Mouse (Mus musculus) cerebellum, adult 11-12 months (tissue): ENCODE results near the gene Prox2.
"Not testable (repeated sequence)": the region's sequence is repeated elsewhere in the genome, so short reads cannot be mapped to it uniquely, and the experiment has no call there.

Source experiments
- DNase-seq: peaks from one replicate; pipeline ENCODE4 v3.0.0; 2022

Gene Prox2

DNA sequence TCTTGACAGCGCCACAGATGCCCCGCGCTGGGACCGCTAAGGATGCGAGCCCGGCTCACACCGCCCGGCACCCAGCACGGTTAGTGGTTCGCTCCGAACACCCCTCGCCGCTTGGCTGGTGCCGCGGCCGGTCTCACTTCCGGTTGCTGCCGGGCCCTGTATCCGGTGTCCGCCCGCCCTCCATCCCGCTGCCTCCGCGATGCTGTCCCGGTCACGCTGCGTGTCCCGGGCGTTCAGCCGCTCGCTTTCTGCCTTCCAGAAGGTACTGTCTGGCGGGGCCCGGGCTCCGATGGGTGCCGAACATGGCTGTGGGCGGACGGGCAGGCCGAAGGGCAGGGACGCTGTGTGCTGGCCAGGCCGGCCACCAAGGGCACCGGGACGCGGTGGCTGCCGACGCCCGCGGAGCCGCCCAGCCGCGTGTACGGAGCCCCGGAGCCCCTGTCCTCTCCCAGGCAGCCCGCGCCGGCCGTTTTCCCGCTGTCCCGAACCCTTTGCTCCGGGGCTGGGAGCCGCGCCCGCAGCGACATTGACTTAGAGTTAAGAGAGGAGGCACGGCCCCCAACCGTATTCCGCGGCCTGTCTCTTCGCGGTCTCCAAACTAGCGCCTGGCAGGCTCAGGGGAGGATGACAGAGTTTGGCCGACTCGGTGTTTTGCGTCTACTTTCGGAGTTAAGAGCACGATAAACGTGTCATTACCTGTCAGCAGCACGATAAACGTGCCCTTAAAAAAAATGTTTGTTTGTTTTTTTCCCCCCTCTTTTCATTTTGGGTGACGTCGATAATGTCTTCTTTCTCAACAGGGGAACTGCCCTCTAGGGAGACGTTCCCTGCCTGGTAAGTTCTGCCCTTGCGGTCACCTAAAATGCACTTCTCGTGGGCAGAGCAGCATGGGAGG is at the start of gene Prox2, which contains the start of gene Dlst:
Prox2 (minus strand) TSS at position 62 of the 895 bp plus-strand sequence.
Dlst (plus strand) TSS at position 136 of the 895 bp plus-strand sequence.
- peak; percentile 87 for DNase-seq

DNA sequence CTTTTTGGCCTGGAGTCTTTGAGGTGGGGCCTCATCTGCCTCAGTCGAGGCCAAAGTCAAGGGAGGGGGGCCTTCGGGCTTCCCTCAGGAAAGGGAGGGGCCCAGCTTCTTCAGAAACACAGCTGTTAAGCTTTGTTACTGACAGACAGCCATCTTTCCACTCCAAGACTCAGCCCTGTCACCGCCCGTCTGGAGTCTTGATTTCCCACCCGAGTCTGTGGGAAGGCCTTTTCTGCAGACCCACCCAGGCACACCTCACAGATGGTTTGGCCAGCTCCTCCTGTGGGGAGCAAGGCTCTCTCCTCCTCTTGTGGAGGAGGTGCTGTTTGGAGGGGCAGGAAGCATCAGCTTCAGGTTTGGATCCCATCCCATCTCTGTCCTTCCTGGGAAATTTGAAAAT is 49.0 kb upstream of the Prox2 start:
- no peak for DNase-seq

DNA sequence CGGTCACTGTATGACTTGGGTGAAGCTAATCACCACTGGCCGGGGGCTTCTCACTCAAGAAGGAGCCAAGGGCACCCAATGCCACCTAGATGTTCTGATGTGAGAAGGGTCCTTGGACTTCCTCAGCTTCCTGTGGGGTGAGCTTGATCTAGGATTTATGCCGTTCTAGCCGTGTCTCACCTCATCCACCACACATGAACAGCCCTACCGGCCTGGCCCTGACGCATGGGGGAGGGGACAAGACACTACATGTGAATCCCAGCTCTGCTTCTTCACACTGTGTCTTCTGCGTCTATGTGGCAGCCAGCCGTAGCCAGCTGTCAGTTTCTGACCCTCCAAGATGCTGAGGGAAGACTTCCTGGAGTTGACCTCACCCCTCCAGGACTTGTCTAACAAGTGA is 48.2 kb upstream of the Prox2 start:
- DNase-seq = no peak

DNA sequence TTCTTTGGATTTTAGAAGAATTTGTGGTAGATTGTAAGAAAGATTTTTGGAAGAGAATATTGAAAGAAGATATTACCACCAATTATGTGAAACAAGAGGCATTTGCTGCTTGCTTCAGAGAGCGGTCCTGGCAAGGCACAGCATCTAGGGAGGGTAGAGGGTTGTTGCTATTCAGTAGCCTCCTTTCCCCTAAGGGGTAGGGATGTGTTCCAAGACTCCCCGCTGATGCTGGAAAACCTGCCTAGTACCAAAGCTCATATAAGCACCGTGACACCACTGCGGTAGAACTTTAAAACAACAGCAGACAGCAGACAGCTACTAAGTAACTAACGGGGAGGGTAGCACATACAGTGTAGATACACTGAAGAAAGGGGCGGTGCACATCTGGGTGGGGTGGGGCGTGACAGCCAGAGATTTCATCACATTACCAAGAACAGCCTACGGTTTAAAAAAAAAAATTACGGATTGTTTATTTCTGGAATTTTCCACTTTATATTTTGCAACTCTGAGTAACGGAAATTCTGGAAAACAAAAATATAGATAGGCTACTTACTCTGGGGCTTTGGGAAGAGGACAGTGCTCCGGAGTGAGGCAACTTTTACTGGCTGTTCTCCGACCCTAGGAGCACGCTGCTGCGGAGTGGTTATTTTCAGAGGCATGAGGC is 47.4 kb upstream of the Prox2 start:
- no peak for DNase-seq

DNA sequence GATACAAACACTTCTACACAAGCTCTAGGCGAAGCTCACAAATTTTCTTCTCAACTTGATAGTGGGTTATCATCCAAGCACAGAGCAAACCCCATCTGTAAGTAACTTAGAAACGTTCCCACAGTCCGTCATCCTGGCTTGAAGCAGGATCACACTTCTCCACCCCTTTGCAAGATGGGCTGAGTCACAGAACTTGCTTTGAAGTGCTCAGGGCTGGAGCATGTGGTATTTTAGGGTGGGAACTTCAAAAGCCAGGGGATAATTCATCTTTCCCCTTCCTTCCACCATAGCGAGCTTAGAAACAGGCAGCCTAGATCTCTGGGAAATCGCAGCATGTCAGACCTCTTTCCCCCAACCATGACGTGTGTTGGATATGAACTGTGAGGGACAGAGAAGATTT is 45.8 kb upstream of the Prox2 start:
- no peak for DNase-seq

DNA sequence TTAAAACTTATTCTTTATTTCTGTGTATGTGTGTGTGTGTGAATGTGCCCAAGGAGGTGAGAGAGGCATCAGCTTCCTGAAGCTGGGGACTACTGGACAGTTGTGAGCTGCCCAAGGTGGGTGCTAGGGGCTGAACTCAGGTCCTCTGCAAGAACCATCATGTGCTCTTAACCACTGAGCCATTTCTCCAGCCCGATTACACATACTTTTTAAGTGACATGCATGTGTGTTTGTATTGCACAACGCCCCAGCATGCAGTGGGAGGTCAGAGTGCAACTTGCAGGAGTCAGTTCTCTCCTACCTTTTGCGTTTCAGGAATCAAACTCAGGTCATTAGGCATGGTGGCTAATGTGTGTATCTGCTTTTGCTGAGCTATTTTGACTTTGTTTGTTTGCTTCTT is 42.5 kb upstream of the Prox2 start:
- DNase-seq = no peak

DNA sequence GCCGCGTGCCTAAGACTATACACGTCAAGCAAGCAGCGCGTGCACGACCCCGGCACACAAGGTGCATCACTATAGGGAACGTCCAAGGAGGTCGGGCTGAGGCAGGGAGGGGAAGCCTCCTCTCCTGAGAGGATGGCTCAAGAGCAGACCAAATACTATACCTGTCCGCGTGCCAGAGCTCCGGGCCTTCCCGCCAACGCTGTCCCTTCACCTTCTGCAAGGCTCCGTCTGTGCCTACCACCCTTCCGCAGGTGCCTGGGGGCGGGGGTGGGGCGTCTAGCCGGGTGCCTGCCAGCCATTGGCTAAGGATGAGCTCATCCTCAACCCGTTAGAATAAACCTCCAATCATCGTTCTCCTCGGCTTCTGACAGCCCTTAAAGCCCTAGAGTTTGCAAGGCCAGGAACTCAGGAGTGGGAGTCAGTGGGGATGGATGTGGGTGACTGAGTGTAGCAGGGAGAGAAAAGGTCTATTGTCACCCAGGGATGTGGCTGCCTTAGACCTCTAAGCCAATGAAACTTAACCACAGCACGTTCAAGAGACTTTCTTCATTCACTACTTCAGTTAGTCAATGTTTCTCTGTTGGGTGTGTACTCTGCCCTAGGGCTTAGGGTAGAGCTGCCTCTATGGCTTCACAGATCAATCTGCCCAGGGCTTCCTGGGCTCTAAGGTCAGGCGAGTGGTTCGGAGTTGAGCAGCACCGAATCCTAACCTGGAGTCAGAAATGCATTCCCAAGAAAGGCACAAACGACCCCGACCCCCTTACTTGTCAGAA is 40.6 kb upstream of the Prox2 start, which contains the start of gene Rps6kl1:
Rps6kl1 (minus strand) TSS at position 263 of the 773 bp plus-strand sequence.
- DNase-seq = peak; percentile 91

DNA sequence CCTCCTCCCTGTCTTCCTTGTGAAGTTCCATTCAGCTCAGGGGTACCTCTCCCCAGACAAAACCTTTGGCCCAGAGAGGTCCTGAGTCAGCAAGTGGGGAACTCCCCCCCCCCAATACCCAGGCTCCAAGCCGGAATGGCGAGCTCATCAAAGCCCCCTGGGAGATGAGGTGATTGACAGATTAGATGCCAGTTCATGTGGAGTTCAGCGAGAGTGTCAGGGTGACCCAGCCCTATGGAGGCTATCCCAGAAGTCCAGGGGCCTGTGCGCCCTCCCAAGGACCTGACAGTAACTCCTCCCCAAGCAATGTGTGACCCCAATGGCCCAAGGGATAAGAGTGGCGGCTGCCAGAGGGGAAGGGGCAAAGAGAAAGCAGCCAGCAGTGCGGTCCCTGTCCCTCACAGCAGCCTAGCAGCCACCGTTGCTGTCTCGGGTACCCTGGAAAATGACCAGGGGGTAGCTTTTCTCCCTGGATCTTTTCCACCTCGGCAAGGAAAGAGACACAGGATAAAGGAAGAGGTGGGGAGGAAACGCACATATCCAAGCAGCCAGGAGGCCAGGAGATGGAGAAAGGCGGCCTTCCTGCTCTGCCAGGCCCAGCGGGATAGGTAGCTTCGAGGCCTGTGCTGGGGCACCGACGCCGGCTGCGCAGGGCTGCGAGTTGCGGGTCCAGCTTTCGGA is 39.9 kb upstream of the Prox2 start:
- DNase-seq = peak; percentile 60

DNA sequence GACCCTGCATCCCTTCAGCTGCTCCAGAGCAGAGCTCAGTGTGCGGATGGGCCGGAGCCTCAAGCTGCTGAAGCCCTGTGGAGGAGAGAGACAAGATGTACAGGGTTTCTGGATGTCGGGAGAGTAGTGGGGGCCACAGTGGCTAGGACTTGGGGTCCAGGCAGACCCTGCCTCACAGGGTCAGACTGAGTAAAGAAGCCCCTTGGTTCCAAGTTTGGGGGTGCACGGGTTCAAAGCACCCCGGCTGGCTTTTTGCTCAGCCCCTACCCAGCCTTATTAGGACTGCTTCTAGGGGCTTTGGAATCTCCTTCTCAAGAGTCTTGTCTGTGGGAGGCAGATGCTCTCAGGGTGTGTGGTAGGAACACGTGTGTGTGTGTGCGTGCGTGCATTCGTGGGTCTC is 36.3 kb upstream of the Prox2 start:
- DNase-seq = no peak

DNA sequence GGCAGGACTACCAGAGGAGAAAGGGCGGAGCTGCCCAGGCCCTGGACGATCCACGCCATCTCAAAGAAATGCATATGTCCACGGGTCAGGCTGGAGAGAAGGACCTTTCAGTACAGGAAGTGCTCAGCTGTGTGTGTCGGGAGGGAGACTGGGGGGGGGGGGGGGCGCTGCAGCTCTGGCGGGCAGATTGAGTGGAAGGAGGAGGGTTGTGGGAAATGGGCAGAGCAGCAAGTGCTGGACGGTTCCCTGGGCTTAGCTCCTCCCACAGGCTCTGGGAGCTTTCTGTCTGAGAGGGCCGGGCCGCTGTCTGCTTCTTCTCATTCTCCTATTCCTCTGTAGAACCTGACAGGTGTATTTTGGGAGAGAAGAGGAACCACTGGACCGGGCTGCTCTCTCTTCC is 35.8 kb upstream of the Prox2 start:
- DNase-seq = no peak

DNA sequence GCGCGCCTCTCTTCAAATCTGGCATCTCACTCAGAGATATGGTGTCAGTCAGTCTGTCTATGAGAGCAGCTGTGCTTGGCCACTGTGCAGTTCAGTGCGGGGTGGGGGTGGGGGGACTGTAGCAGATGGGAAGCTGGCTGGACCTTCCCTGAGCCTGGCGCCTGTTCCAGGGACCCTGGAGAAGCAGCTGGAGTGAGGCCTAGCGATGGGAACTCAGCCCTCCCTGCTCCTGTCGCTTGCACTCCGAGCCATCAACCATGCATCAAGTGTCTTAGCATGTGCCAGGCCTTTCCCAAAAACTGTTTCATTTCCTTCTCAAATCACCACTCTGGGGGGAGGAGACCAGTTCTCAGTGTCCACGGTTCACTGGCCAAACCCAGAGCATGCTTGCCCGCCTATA is 35.1 kb upstream of the Prox2 start:
- DNase-seq = no peak

DNA sequence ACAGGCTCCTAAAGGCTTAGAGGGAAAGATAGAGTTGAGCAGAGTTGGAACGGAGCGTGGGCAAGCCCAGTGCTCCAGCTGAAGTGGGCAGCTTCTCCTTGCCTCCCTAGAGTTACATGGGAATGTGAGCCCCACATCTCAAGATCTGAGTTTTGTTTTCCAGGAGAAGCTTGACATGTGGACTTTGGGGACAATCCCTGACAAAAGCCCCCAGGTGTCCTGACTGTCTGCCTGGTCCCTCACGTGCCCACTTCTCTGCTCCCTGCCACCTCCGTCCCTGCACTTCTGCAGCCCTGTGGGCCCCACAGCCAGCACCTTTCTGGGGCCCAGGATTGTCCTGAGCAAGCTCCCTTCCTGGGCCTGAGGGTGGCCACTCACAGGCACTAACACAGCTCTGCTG is 34.3 kb upstream of the Prox2 start:
- no peak for DNase-seq

DNA sequence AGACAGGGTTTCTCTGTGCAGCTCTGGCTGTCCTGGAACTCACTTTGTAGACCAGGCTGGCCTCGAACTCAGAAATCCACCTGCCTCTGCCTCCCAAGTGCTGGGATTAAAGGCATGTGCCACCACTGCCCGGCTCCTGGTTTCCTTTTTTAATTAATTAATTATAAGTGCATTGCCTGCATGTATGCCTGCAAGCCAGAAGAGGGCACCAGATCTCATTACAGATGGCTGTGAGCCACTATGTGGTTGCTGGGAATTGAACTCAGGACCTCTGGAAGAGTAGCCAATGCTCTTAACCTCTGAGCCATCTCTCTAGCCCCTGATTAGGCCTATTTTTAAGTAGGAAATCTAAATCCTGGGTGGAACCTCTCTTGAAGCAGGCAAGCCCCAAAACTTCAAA is 33.7 kb upstream of the Prox2 start:
- not testable (repeated sequence) for DNase-seq

DNA sequence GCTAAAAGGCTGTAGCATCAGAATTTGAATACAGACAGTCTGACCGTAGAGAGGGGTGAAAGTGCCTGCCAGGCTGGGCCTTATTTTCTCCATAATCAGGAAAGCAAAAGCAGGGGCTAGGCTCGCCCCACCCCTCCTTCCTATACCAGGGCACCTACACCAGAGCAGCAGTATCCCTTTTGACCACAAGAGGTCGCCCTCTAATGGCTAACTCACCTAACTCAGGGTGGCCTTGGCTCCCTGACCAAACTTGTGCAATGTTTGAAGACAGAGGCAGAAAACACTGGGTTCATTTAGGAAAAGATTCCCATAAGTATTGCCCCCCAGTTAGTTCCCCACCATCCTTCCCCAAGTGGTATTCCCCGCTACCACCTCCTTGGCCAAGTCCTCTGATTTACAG is 32.2 kb upstream of the Prox2 start:
- DNase-seq = peak; percentile 65

DNA sequence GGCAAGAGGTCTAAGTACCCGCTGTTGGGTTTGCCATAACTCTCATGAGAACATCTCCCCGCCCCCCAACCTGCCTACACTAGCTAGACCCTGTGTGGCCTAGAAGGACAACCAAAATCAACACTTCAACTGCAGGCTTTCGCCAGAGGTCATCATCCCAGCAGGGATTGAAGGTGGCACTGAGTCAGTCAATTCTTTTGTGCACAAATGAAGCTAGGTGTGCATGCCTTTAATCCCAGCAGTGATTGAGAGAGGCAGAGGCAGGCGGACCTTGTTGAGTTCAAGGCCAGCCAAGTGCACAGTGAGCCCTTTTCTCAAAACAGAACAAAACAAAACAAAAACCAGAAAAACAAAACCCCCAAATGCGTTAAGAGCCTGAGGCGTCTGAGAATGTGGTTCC is 30.5 kb upstream of the Prox2 start:
- no peak for DNase-seq

DNA sequence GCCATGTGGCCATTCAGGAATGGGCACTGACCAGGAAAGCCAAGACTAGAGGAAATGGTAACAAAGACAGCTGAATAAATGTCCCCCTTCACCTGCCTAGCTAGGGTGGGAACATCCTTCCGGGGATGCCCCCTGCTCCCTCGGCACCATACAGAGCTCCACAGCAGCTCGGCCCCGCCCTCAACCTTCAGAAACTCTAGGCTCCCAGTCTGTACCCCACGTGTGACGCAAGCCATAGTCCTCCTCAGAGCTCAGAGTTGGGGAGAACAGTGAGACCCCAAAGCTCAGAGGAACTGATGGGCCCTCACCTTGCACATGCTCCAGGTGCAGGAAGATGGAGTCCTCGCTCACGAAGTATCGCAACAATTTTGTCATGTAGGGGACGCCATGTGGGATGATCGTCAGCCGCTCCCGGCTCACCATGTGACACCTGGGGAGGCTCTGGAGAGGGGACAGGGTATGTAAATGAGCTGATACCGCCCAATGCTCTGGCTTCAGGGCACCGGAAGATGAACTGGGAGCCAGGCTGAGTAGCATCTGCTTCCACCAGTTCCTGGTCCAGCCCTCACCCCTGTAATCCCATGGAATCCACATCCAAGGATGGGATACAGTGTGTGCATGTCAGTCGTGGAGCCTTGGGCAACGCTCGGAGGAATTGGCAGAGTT is 29.6 kb upstream of the Prox2 start:
- no peak for DNase-seq

DNA sequence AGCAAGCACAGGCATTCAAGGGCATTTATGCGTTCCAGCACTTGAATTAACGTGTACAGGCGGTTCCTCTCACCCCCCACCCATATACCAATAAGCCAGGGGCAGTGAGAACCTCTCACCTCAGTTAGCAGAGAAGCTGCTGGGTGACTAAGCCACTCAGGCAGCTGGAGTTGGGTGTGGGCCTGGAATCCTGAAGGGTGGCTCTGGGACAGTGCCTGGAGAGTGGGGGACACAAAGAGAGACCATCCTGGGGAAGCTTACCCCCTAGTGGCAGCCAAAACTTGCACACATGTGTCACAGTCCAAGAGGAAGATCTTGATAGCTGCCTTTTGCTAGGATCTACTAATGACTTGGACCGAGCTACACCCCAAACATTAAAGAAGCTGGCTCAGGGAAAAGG is 26.1 kb upstream of the Prox2 start:
- no peak for DNase-seq

DNA sequence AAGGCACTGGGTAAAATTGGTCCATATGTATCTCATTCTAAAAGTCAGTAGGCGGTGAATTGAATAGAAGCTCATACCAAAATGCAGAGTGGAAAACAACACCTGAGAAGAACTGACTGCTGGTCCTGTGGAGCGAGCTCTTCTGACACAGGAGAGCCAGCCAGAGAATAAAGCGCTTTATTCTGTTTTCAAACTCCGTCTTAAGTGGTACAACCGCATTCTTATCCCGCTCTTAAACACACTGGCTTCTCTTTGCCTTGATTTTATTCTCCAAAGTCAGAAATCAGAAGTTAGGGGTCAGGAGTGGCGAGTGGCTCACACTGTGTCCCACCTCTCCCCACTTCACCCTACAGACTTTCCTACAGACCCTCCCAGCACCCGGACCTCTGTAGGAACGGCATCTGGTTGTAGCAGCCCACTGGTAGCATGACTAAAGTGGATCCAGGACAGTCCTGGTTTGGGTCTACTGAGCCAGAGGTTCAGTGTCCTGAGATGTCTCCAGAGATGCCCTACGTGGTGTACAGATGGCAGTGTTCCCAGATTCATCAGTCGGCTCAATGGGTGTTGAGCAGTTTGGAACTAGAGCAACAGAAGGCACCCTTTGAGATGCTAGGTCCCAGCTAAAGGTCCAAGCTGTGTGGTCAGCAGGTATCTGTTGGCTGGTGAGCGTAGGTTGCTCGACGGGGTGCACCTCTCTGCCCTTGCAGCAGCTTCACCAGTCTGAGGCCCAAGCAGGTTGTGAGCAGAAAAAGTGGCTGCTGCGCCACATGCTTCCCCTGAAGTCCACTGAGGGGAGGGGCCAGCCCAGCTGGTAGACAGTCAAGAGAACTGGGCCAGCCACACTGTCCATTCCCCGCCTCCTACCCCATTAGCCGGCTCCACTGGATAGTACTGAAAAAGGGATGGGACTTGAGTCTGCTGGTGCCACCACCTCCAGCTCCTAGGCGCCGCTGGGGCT is 25.2 kb upstream of the Prox2 start:
- DNase-seq = no peak

DNA sequence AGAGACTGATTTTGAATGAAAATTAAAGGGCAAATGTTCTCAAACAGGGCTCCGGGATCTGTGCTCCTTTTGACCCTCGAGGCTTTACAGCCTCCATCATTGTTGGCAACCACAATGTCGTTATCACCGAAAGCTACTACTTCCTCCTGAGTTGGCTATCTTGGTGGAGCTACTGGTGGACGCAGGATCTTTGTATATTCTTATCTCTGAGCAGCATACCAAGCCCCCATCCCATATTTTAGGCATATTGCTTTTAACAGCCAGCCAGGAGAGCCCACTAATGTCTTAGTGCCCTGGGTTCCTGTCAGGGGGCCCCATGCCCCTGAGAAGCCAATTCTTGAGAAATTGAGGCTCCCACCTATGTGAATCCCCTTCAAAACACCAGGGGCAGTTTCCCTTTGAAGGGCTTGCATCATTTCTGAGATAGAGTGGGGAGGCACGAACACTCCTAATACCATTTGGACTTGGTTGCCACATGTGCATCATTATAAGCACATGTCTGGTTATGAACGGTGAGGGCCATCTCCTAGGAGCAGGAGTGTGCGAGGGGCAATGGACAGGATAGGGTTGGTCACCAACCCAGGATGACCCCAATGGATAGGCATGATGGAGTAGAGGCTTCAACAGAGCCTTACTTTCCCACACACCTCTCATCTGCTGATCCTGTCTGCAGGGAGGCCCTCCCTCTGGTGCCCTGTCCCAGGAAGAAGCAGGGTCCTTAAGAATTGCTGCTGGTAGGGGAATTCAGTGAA is 23.7 kb upstream of the Prox2 start:
- DNase-seq = no peak

DNA sequence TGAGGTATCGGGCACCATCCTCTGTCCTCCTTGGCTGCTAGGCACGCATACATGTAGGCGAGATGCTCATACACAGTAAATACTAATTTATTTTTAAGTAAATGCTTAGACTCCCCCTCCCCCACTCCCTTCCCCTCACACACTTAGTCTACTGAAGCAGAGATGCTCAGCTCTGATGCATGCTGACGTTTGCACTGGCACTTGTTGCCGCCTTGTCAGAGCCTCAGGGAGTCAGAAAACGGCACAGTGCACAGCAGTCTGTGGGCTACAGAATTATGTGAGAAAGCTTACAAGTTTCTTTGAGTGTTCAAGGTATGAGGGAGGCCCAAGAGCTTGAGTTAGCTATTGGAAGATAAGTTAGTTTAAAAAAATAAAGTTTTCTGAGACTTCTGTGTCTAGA is 20.8 kb upstream of the Prox2 start:
- DNase-seq = no peak
